Mouse (Mus musculus) adrenal gland (tissue): ENCODE results near the gene Slc17a8.
"Not testable (repeated sequence)": the region's sequence is repeated elsewhere in the genome, so short reads cannot be mapped to it uniquely, and the experiment has no call there.

Experiments used
- intact Hi-C: fragments of 180-260 bp; cut with DNase I; formaldehyde crosslinking; loops from one replicate; pipeline ENCODE4 v1.15.1; 2025

The Slc17a8 gene

DNA sequence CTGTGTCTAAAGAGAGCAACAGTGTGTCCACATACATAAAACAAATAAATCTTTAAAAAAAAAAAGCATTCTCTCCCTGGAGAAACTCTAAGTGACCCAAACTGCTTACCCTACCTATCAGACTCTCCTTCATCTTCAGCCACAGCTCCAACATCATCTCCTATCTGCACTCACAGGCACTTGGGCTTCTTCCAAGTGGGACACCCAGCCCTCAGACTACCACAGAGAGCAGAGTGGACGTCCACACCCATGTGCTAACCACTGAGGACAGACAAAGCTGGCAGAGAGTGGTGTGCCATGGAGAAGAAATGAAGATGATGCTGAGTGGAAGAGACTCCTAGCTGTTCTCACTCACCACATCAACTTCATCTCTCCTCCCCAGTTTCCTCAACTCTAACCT is 25.5 kb downstream of the Slc17a8 start:
- intact Hi-C loops, result loop anchor here (10.0 kb wide), 1 partner anchor 61 kb away; the partner anchor contains the start of gene Nr1h4

DNA sequence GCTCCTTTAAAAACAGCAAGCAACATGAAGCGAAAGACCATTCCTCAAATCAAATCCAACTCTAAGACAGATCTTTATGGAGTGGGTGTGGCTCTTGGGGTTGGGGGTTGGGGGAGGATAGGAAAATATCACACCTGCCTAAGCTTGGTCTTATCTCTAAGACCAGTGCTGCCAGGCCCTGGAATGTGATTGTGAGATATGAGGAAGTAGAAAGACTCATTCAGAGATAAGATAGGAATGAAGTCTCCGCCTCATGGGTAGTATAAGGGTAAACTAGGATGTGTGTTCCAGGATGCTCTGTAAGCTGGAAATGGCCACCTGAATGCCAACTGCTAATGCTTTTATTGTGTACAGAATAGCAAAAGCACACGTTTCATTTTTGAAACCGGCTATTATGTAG is 26.7 kb downstream of the Slc17a8 start:
- intact Hi-C loops, result loop anchor here (10.0 kb wide), 1 partner anchor 60 kb away; the partner anchor contains the start of gene Nr1h4

DNA sequence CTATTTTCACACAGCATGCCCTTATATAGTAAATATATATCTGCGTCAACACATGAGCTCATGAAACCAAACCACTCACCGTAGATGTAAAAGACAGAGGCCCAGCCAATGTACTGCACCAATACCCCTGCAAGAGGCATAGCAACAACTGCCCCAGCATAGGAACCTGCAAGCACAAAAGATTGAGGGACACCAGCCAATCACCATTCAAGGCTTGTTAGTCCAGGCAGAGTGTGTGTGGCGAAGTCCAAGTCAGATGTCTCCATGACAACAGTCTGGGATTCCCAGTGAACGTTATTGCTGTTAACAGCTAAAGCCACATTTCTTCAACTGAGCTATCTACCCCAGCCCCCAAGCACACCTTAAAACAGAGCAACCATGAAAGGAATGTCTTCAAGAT is 28.3 kb downstream of the Slc17a8 start:
- intact Hi-C loops, result loop anchor here (10.0 kb wide), 1 partner anchor 58 kb away; the partner anchor contains the start of gene Nr1h4

GRCm38 (mm10) chr10:89589877-89590276 is 31.2 kb downstream of the Slc17a8 start:
- intact Hi-C loops, result loop anchor here (10.0 kb wide), 1 partner anchor 55 kb away; the partner anchor contains the start of gene Nr1h4

GRCm38 (mm10) chr10:89588708-89589107 is 32.3 kb downstream of the Slc17a8 start:
- intact Hi-C loops, result no loop called here

- intact Hi-C loops, result no loop called here
These were observed 36.3 kb downstream of the Slc17a8 start for GRCm38 (mm10) chr10:89584709-89585108.

GRCm38 (mm10) chr10:89578801-89579200 is 42.3 kb downstream of the Slc17a8 start:
- intact Hi-C loops, result no loop called here

- intact Hi-C loops, result no loop called here
These were observed 43.4 kb downstream of the Slc17a8 start for GRCm38 (mm10) chr10:89577666-89578065.

- intact Hi-C loops, result no loop called here
These were observed 47.6 kb downstream of the Slc17a8 start for GRCm38 (mm10) chr10:89573421-89573820.

DNA sequence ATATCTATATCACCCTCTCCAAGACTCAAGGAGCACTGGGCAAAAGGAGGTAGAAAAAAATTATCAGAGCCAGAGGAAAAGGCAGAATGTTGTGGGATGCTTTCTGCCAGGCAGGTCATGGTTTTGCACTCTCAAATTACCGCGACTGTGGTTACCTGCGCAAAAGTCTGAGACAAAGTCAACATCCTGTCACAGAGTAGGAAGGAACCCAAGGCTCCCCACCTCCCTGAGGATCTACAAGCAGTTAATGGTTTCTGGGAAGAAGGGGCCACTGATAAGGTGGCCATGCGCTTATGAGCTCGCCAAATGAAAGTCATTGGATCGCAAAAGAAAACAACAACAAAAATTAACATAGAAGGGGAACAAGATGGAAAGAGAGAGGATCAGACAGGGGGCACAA is 48.1 kb downstream of the Slc17a8 start:
- intact Hi-C loops, result no loop called here

DNA sequence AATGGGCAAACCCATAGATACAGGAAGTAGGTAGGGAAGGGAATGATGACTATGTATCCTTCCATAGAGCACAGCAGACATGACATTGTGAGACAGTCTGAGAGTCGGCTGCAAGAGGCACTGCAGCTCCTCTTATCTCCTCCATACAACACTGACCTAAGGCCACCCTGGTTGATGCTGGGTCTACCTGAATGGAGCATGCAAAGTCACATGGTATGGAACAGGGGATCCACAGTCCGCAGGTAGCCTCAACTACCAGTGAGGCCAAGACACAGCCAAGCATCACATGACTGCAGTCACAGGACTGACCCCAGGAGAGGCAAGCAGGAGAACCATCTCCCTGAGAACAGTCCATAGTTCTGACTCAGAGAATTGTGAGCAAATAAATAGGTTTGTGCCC is 53.7 kb downstream of the Slc17a8 start:
- intact Hi-C loops, result no loop called here

GRCm38 (mm10) chr10:89565301-89566022 is 55.6 kb downstream of the Slc17a8 start:
- intact Hi-C loops, result no loop called here

DNA sequence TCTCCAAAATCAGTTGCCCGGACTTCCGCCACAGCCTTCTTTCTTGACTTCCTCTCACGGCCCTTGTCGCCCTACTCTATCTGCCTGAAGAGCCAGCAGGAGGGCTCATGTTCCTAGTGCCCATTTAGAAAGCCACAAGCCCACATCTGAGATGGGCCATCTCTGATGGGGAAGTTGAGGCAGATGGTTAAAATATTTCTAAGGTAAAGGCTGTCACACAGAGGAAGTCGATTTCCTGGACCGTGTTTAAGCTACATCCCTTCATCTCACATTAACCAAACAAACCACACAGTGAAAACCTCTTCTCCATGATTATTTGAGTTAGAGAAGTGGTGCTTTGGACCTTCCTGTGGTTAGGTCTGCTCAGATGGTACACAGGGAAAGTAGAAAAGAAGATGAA is 58.9 kb downstream of the Slc17a8 start:
- intact Hi-C loops, result no loop called here

GRCm38 (mm10) chr10:89559351-89559750 is 61.7 kb downstream of the Slc17a8 start:
- intact Hi-C loops, result no loop called here

DNA sequence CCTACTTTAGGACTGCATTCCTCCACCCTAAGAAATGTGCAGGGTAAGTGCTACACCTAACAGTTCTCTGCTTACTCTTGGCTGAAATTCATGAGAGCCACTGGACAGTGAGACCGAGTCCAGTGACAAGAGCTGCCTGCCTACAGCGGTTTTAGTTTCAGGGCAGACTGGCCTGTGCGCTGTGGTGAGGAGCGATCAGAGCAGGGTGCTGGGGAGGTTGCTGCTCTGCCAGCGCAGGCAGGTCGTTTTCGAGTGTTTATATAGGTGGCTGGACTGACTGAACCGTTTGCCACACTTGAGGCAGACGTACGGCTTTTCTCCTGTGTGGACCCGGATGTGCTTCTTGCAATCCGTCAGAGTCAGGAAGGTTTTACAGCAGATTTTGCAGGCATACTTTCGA is 66.2 kb downstream of the Slc17a8 start:
- intact Hi-C loops, result not testable (repeated sequence)

GRCm38 (mm10) chr10:89553855-89554254 is 67.2 kb downstream of the Slc17a8 start:
- intact Hi-C loops, result not testable (repeated sequence)

- intact Hi-C loops, result no loop called here
These were observed 68.0 kb downstream of the Slc17a8 start for GRCm38 (mm10) chr10:89553015-89553414.

DNA sequence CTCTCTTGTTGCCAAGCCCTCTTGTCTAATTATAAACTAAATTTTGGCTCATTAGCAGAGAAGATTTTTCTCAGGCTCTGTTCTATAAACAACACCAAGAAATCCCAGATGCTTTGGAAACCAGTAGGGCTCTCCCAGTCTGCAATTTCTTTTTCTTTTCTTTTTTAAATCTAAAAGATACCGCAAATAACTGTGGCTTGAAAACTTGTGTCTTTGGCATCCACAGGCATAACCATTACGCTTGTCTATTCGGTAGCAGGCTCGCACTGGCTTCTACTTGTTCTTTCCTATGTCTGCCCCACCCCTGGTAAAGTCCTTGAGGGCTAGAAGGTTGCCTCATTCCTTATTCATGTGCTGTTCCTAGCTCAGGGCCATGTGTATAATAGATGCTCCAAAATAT is 69.4 kb downstream of the Slc17a8 start:
- intact Hi-C loops, result no loop called here

DNA sequence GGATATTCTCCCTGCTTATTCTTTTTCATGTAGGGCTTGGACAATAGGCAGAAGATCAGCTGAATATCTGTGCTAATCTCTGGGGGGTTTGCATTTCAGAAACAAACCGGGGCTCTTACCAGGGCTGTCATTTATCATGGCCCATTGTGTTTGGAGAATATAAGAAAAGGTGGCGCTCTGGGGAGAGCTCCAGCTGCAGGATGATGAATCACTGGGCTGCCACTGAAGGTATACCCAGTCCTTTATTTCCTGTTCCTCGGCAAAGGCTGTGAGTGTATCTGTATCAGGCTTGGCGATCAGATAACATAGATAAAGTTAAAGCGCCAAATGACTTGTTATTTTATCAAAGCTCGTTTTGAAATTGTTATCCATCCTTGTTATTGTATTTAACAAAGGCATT is 73.0 kb downstream of the Slc17a8 start:
- intact Hi-C loops, result no loop called here

GRCm38 (mm10) chr10:89546989-89547388 is 74.1 kb downstream of the Slc17a8 start:
- intact Hi-C loops, result no loop called here

- intact Hi-C loops, result no loop called here
These were observed 77.2 kb downstream of the Slc17a8 start for GRCm38 (mm10) chr10:89543867-89544266.

GRCm38 (mm10) chr10:89542321-89542720 is 78.7 kb downstream of the Slc17a8 start:
- intact Hi-C loops, result no loop called here
